Mouse (Mus musculus): ENCODE results near the gene Mrpl48.

- TF ChIP-seq CTCF (conservative IDR thresholded peaks at IDR 0.05; ENCODE audit: low read length) (no peak), POU5F1 (IDR thresholded peaks at IDR 0.05; ENCODE audit: borderline replicate concordance, low read length) (no peak)
These were observed 41.7 kb upstream of the Mrpl48 start for GRCm38 (mm10) chr7:100649826-100650225.

Data from E14TG2a.4 (cell line).